Mouse (Mus musculus): ENCODE measurements around the gene Gipc3. TPM values are rescaled to one million over a fixed set of nuclear protein-coding genes. Genes with fewer than 3 reads are reported as not detected.

Gene Gipc3
- polyA plus RNA-seq, 1 experiment: 0.08 TPM

DNA sequence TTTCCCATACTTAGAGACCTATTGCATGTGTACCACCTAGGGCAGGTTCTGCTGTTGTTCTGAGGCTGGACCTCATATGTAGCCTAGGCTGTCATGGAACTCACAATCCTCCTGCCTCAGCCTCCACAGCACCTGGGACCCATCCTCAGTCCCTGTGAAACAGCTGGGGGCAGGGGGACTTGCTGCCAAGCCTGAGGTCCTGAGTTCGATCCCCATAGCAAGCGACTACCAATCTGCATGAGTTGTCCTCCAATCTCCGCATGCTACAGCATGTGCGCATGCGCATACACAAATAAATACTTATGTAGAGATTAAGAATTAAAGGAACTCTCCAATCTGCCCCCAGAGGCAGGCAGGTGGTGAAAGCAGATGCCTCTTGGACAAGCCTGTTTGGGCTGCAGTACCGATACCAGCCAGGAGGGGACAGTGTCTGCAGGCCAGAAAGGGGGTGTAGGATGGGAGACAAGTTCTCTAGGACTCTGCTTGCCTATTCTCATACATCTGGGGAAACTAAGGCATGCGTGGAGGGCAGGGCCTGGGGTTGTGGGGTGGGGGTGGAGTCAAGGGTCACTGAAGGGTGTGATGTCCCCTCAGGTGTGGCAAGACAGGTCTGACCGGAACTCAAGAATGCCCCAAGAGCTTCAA lies 55.4 kb downstream of the Gipc3 start:
- no peaks in the 10 kb centered on the region for H3K79me3 ChIP-seq (ENCODE audit: low read depth)
- H3K79me2 ChIP-seq (ENCODE audit: control insufficient read depth, insufficient read depth): no peaks in the 10 kb centered on the region
- no peak overlapping the region for H3ac ChIP-seq (ENCODE audit: control insufficient read depth, insufficient read length, low read depth)
- no peaks in the 10 kb centered on the region for H3K36me3 ChIP-seq (ENCODE audit: control insufficient read depth, insufficient read depth)
- TF ChIP-seq FOSL1 (IDR thresholded peaks at IDR 0.05; ENCODE audit: insufficient read depth, low read length, poor library complexity, severe bottlenecking) (no peak), CTCF (IDR thresholded peaks at IDR 0.05; ENCODE audit: control insufficient read depth, insufficient read depth, insufficient read length) (peak; percentile 34), USF1 (IDR thresholded peaks at IDR 0.05; ENCODE audit: low read depth) (no peak)
- no peak overlapping the region for H3K4me3 ChIP-seq (ENCODE audit: insufficient read depth, poor library complexity, severe bottlenecking)
- peaks cover 29% of the 10 kb centered on the region for H3K27me3 ChIP-seq (ENCODE audit: control insufficient read depth, insufficient read depth, insufficient read length)

DNA sequence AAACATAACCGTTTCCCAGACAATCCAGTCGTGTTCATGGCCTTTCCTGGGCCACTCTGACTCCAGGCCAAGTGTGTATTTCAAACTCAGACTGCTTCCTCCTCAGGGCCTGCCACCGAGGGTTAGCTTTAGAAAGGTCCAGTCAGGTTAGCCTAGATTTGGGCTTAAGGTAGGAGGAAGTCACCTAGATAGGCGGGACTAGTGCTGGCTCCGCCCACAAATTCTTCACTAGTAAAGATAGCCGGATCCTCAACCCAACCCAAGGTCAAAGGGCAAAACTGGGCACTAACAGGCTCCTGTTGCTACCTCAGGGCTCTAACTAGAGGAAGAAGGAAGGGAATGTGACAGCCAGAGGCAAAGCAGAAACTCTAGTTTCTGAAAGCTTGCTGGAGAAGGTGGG lies 56.5 kb downstream of the Gipc3 start:
- H3K4me3 ChIP-seq (ENCODE audit: insufficient read depth, poor library complexity, severe bottlenecking): no peak overlapping the region

DNA sequence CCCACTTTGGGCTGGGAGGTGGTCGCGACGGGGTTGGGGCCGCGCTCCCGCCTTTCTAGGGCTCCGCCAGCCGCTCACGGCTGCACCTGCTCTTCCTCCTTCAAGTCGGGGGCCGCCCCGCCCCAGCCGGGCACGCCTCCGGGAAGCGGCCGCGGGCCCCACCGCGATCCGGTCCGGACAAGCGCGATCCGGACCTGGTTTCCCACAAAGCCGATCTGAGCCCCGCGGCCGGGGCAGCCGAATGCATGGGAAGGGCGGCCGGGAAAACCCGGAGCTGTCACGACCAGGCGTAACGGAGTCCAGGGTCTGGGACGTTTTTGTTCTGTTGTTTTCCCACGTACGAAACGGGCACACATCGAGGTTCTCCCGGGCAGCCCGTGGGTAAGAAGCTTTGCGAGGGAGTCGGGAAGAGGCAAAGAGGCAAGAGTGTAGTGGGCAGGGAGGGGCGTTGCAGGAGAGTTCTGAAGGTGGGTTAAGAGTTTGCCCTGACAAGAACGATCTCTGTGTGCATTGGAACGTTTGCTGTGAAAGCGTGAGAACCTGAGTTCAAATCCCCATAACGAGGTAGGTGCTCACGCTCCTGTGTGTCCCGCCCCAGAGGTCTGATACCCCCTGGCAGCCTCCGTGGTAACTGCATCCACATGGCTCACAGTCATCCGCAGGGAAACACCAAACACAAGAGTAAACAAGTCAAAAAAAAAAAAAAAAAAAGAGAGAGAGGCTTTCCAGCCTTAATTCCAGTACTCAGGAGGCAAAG lies 57.2 kb downstream of the Gipc3 start:
- Histone ChIP-seq H3K27me3 (ENCODE audit: control insufficient read depth, insufficient read depth, insufficient read length) (peaks cover 29% of the 10 kb centered on the region), H3K4me3 (ENCODE audit: insufficient read depth, poor library complexity, severe bottlenecking) (no peak overlapping the region), H3K79me3 (ENCODE audit: low read depth) (no peaks in the 10 kb centered on the region), H3K36me3 (ENCODE audit: control insufficient read depth, insufficient read depth) (no peaks in the 10 kb centered on the region), H3K79me2 (ENCODE audit: control insufficient read depth, insufficient read depth) (no peaks in the 10 kb centered on the region), H3ac (ENCODE audit: control insufficient read depth, insufficient read length, low read depth) (peak overlapping the region; percentile 27)
- TF ChIP-seq MAX (IDR thresholded peaks at IDR 0.05) (peak; percentile 34), CTCF (IDR thresholded peaks at IDR 0.05; ENCODE audit: control insufficient read depth, insufficient read depth, insufficient read length) (no peak)

More for the DNA sequence above, 56.5 kb downstream of the Gipc3 start:
- H3K27me3 ChIP-seq (ENCODE audit: control insufficient read depth, insufficient read depth, insufficient read length): peaks cover 29% of the 10 kb centered on the region
- H3K36me3 ChIP-seq (ENCODE audit: control insufficient read depth, insufficient read depth): no peaks in the 10 kb centered on the region
- no peak for TF ChIP-seq CEBPB (IDR thresholded peaks at IDR 0.05; ENCODE audit: low read depth)
- no peak for TF ChIP-seq CTCF (IDR thresholded peaks at IDR 0.05; ENCODE audit: control insufficient read depth, insufficient read depth, insufficient read length)
- no peak for TF ChIP-seq FOSL1 (IDR thresholded peaks at IDR 0.05; ENCODE audit: insufficient read depth, low read length, poor library complexity, severe bottlenecking)
- no peak for TF ChIP-seq MAX (IDR thresholded peaks at IDR 0.05)
- TF ChIP-seq MYOD1 (IDR thresholded peaks at IDR 0.05; ENCODE audit: control insufficient read depth, insufficient read length, low read depth): no peak
- TF ChIP-seq USF1 (IDR thresholded peaks at IDR 0.05; ENCODE audit: low read depth): no peak
- no peak for TF ChIP-seq MYOG (IDR thresholded peaks at IDR 0.05; ENCODE audit: control insufficient read depth, extremely low read depth, insufficient read length)
- no peaks in the 10 kb centered on the region for H3K79me2 ChIP-seq (ENCODE audit: control insufficient read depth, insufficient read depth)
- no peaks in the 10 kb centered on the region for H3K79me3 ChIP-seq (ENCODE audit: low read depth)
- H3ac ChIP-seq (ENCODE audit: control insufficient read depth, insufficient read length, low read depth): no peak overlapping the region

Small RNA genes lying within 50 kb of the gene (microRNA-seq; reads per million reads assigned to microRNA genes)
- gene Mir6913 (ENCODE audit: borderline microRNAs expressed): 0.44 reads per million, percentile 6 among the genes with 10 or more reads in this experiment

Other genes starting within 250 kb of the Gipc3 start
- gene Creb3l3, start 244.4 kb downstream of the Gipc3 start, polyA plus RNA-seq (2012; fragmentation: generic; extraction: Trizol): 0.06 TPM
- 92.2 TPM for gene Map2k2, start 237.4 kb downstream of the Gipc3 start, polyA plus RNA-seq (2012; fragmentation: generic; extraction: Trizol)
- 19.9 TPM for gene Zbtb7a, start 208.0 kb downstream of the Gipc3 start, polyA plus RNA-seq (2012; fragmentation: generic; extraction: Trizol)
- gene Pias4, start 175.3 kb downstream of the Gipc3 start, polyA plus RNA-seq (2012; fragmentation: generic; extraction: Trizol): 31.6 TPM
- gene Eef2, start 166.6 kb downstream of the Gipc3 start, polyA plus RNA-seq (2012; fragmentation: generic; extraction: Trizol): 2,537 TPM
- 72.8 TPM for gene Dapk3, start 160.3 kb downstream of the Gipc3 start, polyA plus RNA-seq (2012; fragmentation: generic; extraction: Trizol)
- 0.07 TPM for gene 4930442H23Rik, start 159.4 kb downstream of the Gipc3 start, polyA plus RNA-seq (2012; fragmentation: generic; extraction: Trizol)
- gene Nmrk2, start 141.2 kb downstream of the Gipc3 start, polyA plus RNA-seq (2012; fragmentation: generic; extraction: Trizol): 0.18 TPM
- gene Atcay, start 112.4 kb downstream of the Gipc3 start, polyA plus RNA-seq (2012; fragmentation: generic; extraction: Trizol): 0.26 TPM
- 0.19 TPM for gene Zfr2, start 110.1 kb downstream of the Gipc3 start, polyA plus RNA-seq (2012; fragmentation: generic; extraction: Trizol)
- 0.98 TPM for gene Matk, start 90.3 kb downstream of the Gipc3 start, polyA plus RNA-seq (2012; fragmentation: generic; extraction: Trizol)
- 174 TPM for gene Mrpl54, start 76.3 kb downstream of the Gipc3 start, polyA plus RNA-seq (2012; fragmentation: generic; extraction: Trizol)
- 103 TPM for gene Apba3, start 76.3 kb downstream of the Gipc3 start, polyA plus RNA-seq (2012; fragmentation: generic; extraction: Trizol)
- not detected for gene Tjp3, start 51.7 kb downstream of the Gipc3 start, polyA plus RNA-seq (2012; fragmentation: generic; extraction: Trizol)
- gene Pip5k1c, start 50.3 kb downstream of the Gipc3 start, polyA plus RNA-seq (2012; fragmentation: generic; extraction: Trizol): 33.3 TPM
- gene Cactin, start 22.2 kb downstream of the Gipc3 start, polyA plus RNA-seq (2012; fragmentation: generic; extraction: Trizol): 48.1 TPM
- gene Tbxa2r, start 14.5 kb downstream of the Gipc3 start, polyA plus RNA-seq (2012; fragmentation: generic; extraction: Trizol): 0.02 TPM
- 89.0 TPM for gene Hmg20b, start 7.2 kb upstream of the Gipc3 start, polyA plus RNA-seq (2012; fragmentation: generic; extraction: Trizol)
- 8.2 TPM for gene Mfsd12, start 14.2 kb upstream of the Gipc3 start, polyA plus RNA-seq (2012; fragmentation: generic; extraction: Trizol)
- 0.51 TPM for gene 4930404N11Rik, start 22.6 kb upstream of the Gipc3 start, polyA plus RNA-seq (2012; fragmentation: generic; extraction: Trizol)
- gene Fzr1, start 35.2 kb upstream of the Gipc3 start, polyA plus RNA-seq (2012; fragmentation: generic; extraction: Trizol): 61.6 TPM
- 148 TPM for gene Dohh, start 41.2 kb upstream of the Gipc3 start, polyA plus RNA-seq (2012; fragmentation: generic; extraction: Trizol)
- 1.7 TPM for gene Gm48551, start 41.2 kb upstream of the Gipc3 start, polyA plus RNA-seq (2012; fragmentation: generic; extraction: Trizol)
- 0.20 TPM for gene Gm48552, start 45.7 kb upstream of the Gipc3 start, polyA plus RNA-seq (2012; fragmentation: generic; extraction: Trizol)
- 0.32 TPM for gene Smim24, start 49.8 kb upstream of the Gipc3 start, polyA plus RNA-seq (2012; fragmentation: generic; extraction: Trizol)
- gene Nfic, start 112.4 kb upstream of the Gipc3 start, polyA plus RNA-seq (2012; fragmentation: generic; extraction: Trizol): 86.7 TPM
- gene Celf5, start 139.4 kb upstream of the Gipc3 start, polyA plus RNA-seq (2012; fragmentation: generic; extraction: Trizol): 1.0 TPM
- 122 TPM for gene Ncln, start 153.1 kb upstream of the Gipc3 start, polyA plus RNA-seq (2012; fragmentation: generic; extraction: Trizol)
- 0.02 TPM for gene S1pr4, start 156.9 kb upstream of the Gipc3 start, polyA plus RNA-seq (2012; fragmentation: generic; extraction: Trizol)
- gene Gna15, start 181.0 kb upstream of the Gipc3 start, polyA plus RNA-seq (2012; fragmentation: generic; extraction: Trizol): 0.16 TPM
- gene Gna11, start 201.9 kb upstream of the Gipc3 start, polyA plus RNA-seq (2012; fragmentation: generic; extraction: Trizol): 77.6 TPM
- gene Aes, start 216.2 kb upstream of the Gipc3 start, polyA plus RNA-seq (2012; fragmentation: generic; extraction: Trizol): 532 TPM
- gene Tle2, start 231.3 kb upstream of the Gipc3 start, polyA plus RNA-seq (2012; fragmentation: generic; extraction: Trizol): 7.1 TPM

Data from C2C12 (cell line).